Mouse (Mus musculus) naive thymus-derived CD4-positive, alpha-beta T cell, adult 2 months (primary cell): ENCODE results near the gene Sall2.
"Not testable (repeated sequence)": the region's sequence is repeated elsewhere in the genome, so short reads cannot be mapped to it uniquely, and the experiment has no call there.

Source experiments
- DNase-seq: peaks from one replicate; pipeline ENCODE4 v3.0.0-alpha.2; 2011; ENCODE audit warnings: low read depth

Gene Sall2

GRCm38 (mm10) chr14:52303517-52303916 is 25.0 kb downstream of the Sall2 start:
- not testable (repeated sequence) for DNase-seq

GRCm38 (mm10) chr14:52295558-52296264 is 32.9 kb downstream of the Sall2 start:
- peak; percentile 60 for DNase-seq

GRCm38 (mm10) chr14:52284191-52284590 is 44.4 kb downstream of the Sall2 start:
- DNase-seq, result no peak

- DNase-seq, result no peak
These were observed 44.9 kb downstream of the Sall2 start for GRCm38 (mm10) chr14:52283629-52284028.

- DNase-seq, result no peak
These were observed 48.8 kb downstream of the Sall2 start for GRCm38 (mm10) chr14:52279747-52280120.

GRCm38 (mm10) chr14:52278932-52279746 is 49.4 kb downstream of the Sall2 start, which contains the start of the genes Tox4 and Rab2b:
Tox4 (plus strand) TSS chr14:52279146.
Rab2b (minus strand) TSS chr14:52279545.
- peak; percentile 100 for DNase-seq

GRCm38 (mm10) chr14:52277210-52277609 is 51.4 kb downstream of the Sall2 start:
- DNase-seq, result no peak

- no peak for DNase-seq
These were observed 55.8 kb downstream of the Sall2 start for GRCm38 (mm10) chr14:52272781-52273180.
